Comparison of ENCODE assay signal across 13 mouse cellular contexts in the genomic region with DNA sequence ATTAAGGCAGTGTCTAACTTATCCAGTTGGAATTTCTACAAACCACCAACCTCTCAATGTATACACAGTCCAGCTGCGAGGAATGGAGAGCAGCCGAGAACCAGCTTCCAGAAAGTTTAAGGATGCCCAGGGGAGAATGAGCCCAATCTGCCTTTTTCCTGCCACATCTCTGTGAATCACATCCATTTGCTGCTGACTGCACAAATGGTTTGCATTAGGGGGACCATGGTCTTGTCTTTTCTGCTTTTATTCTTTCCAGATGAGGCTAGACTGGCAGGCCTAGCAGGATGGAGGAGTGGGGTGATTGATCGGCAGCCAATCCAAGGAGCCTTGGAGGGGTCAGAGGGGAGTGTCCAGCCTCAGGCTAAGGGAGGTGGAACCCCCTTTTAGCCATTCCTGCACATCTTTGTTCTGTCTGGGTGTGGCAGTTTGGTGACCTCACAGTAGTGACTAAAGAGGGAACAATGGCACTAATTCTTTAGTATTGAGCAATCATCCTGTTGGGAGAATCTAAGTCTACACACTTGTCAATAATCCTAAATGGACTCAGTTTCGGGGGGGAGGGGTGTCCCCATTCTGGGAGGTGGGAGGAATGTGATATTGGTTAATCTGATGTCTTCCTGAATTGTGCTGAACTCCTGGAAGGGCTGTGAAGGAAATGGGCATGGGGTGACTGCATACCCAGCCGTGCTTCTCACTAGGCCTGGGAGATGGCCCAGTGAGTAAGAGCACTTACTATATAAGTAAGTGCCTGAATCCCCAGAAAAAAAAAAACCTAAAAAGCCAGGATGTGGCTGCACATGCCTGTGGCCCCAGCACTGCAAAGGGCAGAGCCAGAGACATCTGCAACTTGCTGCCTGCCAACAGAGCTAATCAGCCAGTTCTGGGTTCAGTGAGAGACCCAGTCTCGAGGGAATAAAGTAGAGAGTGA. TPM values are rescaled to one million over a fixed set of nuclear protein-coding genes. Genes with fewer than 3 reads are reported as not detected.
DNase-seq lines count a peak whose midpoint lies in the region; ATAC-seq and TF ChIP-seq lines count a peak whose summit lies in the region.
"Had no signal": no experiment of that assay in that cellular context is flagged by ENCODE, and none has a peak within 500 bp of the region (broad histone marks: within the 10 kb centered on the region; RNA-seq: fewer than 3 reads in every experiment).

No protein-coding gene starts in this region.

- H3K79me3 ChIP-seq in C2C12 (ENCODE audit: low read depth): peaks cover 1% of the 10 kb centered on the region

- no peaks in the 10 kb centered on the region for H3K79me2 ChIP-seq in C2C12 (ENCODE audit: control insufficient read depth, insufficient read depth)

- no peaks in the 10 kb centered on the region for H3K36me3 ChIP-seq in forebrain, embryonic 10.5 days (replicated peaks)
- H3K36me3 ChIP-seq in forebrain, embryonic 12.5 days (replicated peaks): no peaks in the 10 kb centered on the region
- H3K36me3 ChIP-seq in C2C12 (ENCODE audit: control insufficient read depth, insufficient read depth): no peaks in the 10 kb centered on the region
- no peaks in the 10 kb centered on the region for H3K36me3 ChIP-seq in limb, embryonic 10.5 days
- H3K36me3 ChIP-seq: liver, embryonic 13.5 days had no signal

- H3K4me1 ChIP-seq in forebrain, embryonic 10.5 days: peaks cover 53% of the 10 kb centered on the region
- peaks cover 3% of the 10 kb centered on the region; the same call in 1 of the 2 replicates for H3K4me1 ChIP-seq in forebrain, embryonic 12.5 days
- peaks cover 82% of the 10 kb centered on the region for H3K4me1 ChIP-seq in limb, embryonic 10.5 days
- H3K4me1 ChIP-seq: liver, embryonic 13.5 days had no signal

- no peak overlapping the region for H3K4me3 ChIP-seq in forebrain, embryonic 10.5 days
- H3K4me3 ChIP-seq in forebrain, embryonic 12.5 days (replicated peaks): no peak overlapping the region
- H3K4me3 ChIP-seq in C2C12 (ENCODE audit: insufficient read depth, poor library complexity, severe bottlenecking): no peak overlapping the region
- no peak overlapping the region for H3K4me3 ChIP-seq in limb, embryonic 10.5 days
- H3K4me3 ChIP-seq: liver, embryonic 13.5 days had no signal

- H3K9me3 ChIP-seq in forebrain, embryonic 10.5 days: no peaks in the 10 kb centered on the region
- H3K9me3 ChIP-seq in forebrain, embryonic 12.5 days: no peaks in the 10 kb centered on the region
- H3K9me3 ChIP-seq in limb, embryonic 10.5 days (replicated peaks): no peaks in the 10 kb centered on the region
- H3K9me3 ChIP-seq: liver, embryonic 13.5 days had no signal

- peak; percentile 45 for DNase-seq in forebrain, embryonic 10.5 days (ENCODE audit: extremely low spot score, low spot score)
- DNase-seq in embryo, embryonic 10.5 days (ENCODE audit: low spot score): peak; percentile 81
- peak; percentile 77 for DNase-seq in limb, embryonic 10.5 days (ENCODE audit: low spot score)
- no peak for DNase-seq in kidney, adult 9 months
- DNase-seq in left cerebral cortex, postnatal 25 days (ENCODE audit: low spot score in 2 of 2): no peak
- DNase-seq in thymus, adult 18-20 months: no peak
- DNase-seq: cerebellum, adult 11-12 months; liver, embryonic 13.5 days; lung, postnatal 4 days had no signal

- no peak for ATAC-seq in forebrain, embryonic 12.5 days (ENCODE audit: low FRiP score)

- WGBS in forebrain, embryonic 10.5 days: 58% methylated on average over 6 of the region's 6 CpGs
- WGBS in forebrain, embryonic 12.5 days: 64% methylated on average over 6 of the region's 6 CpGs
- WGBS in limb, embryonic 10.5 days: 18% methylated on average over 6 of the region's 6 CpGs

- H3K9ac ChIP-seq in forebrain, embryonic 12.5 days: no peak overlapping the region
- H3K9ac ChIP-seq: liver, embryonic 13.5 days had no signal

- H3K4me2 ChIP-seq in forebrain, embryonic 12.5 days: no peak overlapping the region
- H3K4me2 ChIP-seq: liver, embryonic 13.5 days had no signal

- no peaks in the 10 kb centered on the region for H3K27me3 ChIP-seq in forebrain, embryonic 10.5 days (ENCODE audit: poor library complexity, severe bottlenecking)
- H3K27me3 ChIP-seq in forebrain, embryonic 12.5 days: peaks cover 4% of the 10 kb centered on the region; the same call in 1 of the 2 replicates
- no peaks in the 10 kb centered on the region for H3K27me3 ChIP-seq in C2C12 (ENCODE audit: control insufficient read depth, insufficient read depth, insufficient read length)
- H3K27me3 ChIP-seq in limb, embryonic 10.5 days (ENCODE audit: low read depth, poor library complexity, severe bottlenecking): no peaks in the 10 kb centered on the region
- H3K27me3 ChIP-seq: liver, embryonic 13.5 days had no signal

- no peak overlapping the region for H3ac ChIP-seq in C2C12 (ENCODE audit: control insufficient read depth, insufficient read length, low read depth)

- peak overlapping the region; percentile 78 for H3K27ac ChIP-seq in forebrain, embryonic 10.5 days
- no peak overlapping the region for H3K27ac ChIP-seq in forebrain, embryonic 12.5 days
- peak overlapping the region; percentile 88 for H3K27ac ChIP-seq in limb, embryonic 10.5 days
- H3K27ac ChIP-seq: kidney, postnatal 0 days; liver, embryonic 13.5 days had no signal

- intact Hi-C loops in left cerebral cortex, postnatal 25 days (cut with DNase I): no loop called here

- no peak for TF ChIP-seq CTCF in C2C12 (IDR thresholded peaks at IDR 0.05; ENCODE audit: control insufficient read depth, insufficient read depth, insufficient read length)

TF ChIP-seq in C2C12, 6 proteins besides CTCF, POLR2A, EP300 and RAD21:
- peak; percentile 98 for TF ChIP-seq CEBPB (IDR thresholded peaks at IDR 0.05; ENCODE audit: low read depth)
- TF ChIP-seq MYOD1 (IDR thresholded peaks at IDR 0.05; ENCODE audit: control insufficient read depth, insufficient read length, low read depth): no peak
- TF ChIP-seq FOSL1 (IDR thresholded peaks at IDR 0.05; ENCODE audit: insufficient read depth, low read length, poor library complexity, severe bottlenecking): no peak
- no peak for TF ChIP-seq USF1 (IDR thresholded peaks at IDR 0.05; ENCODE audit: low read depth)
- TF ChIP-seq MAX (IDR thresholded peaks at IDR 0.05): peak; percentile 60
- TF ChIP-seq MYOG (IDR thresholded peaks at IDR 0.05; ENCODE audit: control insufficient read depth, extremely low read depth, insufficient read length): no peak

RNA-seq across cellular contexts. Expression of a gene that starts 38.5 kb away (rescaled TPM):
- 1,057 and 1,193 TPM in 2 replicates for polyA plus RNA-seq in forebrain, embryonic 10.5 days (2016; fragmentation: Nextera tagmentation; extraction: Ambion mirVana)
- 106 and 133 TPM in 2 replicates for polyA plus RNA-seq in forebrain, embryonic 12.5 days (2016; fragmentation: Nextera tagmentation; extraction: Ambion mirVana)
- not detected for polyA plus RNA-seq in C2C12 (2012; fragmentation: generic; extraction: Trizol)
- polyA plus RNA-seq in limb, embryonic 10.5 days (2016; fragmentation: Nextera tagmentation; extraction: Ambion mirVana): 615 and 856 TPM in 2 replicates
- total RNA-seq in left cerebral cortex, postnatal 25 days (2021): 1 to 10 TPM; 1.7 to 3.4 TPM
- total RNA-seq: monocyte, adult 5-6 weeks had no signal

Comparison
In these comparisons a context has a peak if more than half of its experiments do, and no peak if none do; other contexts are left out.
1. DNase-seq: peak in forebrain, embryonic 10.5 days (single experiment), embryo, embryonic 10.5 days (single experiment) and limb, embryonic 10.5 days (single experiment); none in kidney, adult 9 months (single experiment), left cerebral cortex, postnatal 25 days (0 of 2) and thymus, adult 18-20 months (0 of 2).
2. RNA of a gene that starts 38.5 kb away (polyA plus RNA-seq): 1,057 to 1,193 TPM in forebrain, embryonic 10.5 days, 615 to 856 TPM in limb, embryonic 10.5 days and 106 to 133 TPM in forebrain, embryonic 12.5 days; not detected in C2C12 (single experiment); every median in the first group is over 100 times any median in the second.